Mouse (Mus musculus): ENCODE measurements around the gene Fbxo10. TPM values are rescaled to one million over a fixed set of nuclear protein-coding genes. Genes with fewer than 3 reads are reported as not detected.

Fbxo10 gene
- polyA plus RNA-seq, 1 experiment from 2014 or later = 12.5 TPM

DNA sequence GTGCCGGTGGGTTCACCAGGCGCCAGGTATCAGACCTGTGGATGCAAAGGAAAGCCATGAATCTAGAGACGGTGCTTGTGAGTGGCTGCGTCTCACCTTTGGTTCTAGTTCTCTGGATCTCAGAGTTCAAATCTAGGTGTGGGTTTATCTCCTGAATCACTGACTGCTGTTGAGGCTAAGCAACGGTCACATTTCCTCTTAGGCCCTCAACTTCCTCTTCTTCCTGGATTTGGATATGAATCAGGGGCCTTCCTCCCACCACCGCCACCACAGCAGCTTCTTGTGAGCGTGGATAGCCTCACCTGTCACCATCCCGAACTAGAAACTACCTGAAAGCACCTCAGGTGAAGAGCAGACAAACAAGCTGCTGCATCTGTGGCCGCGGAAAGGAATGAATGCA lies 48.4 kb downstream of the Fbxo10 start:
- peak overlapping the region; percentile 54; the same call in 1 of the 2 replicates for H3K9ac ChIP-seq (ENCODE audit: low read length)
- ATAC-seq (ENCODE audit: insufficient number of reproducible peaks, insufficient read depth, low FRiP score, low read depth) = no peak
- no peaks in the 10 kb centered on the region for H3K27me3 ChIP-seq (ENCODE audit: control insufficient read depth, insufficient read depth, low read length)
- H3K4me1 ChIP-seq (ENCODE audit: control insufficient read depth in 2 of 2, insufficient read depth in 2 of 2, low read length in 2 of 2) = peaks cover 29 to 30% of the 10 kb centered on the region in 2 experiments
- 90% methylated on average over 10 of the region's 10 CpGs for WGBS
- 0 out of 4 replicates have a peak overlapping the region, but pooled peaks of 1 of the 2 experiments have one; percentile 58 for H3K27ac ChIP-seq (replicated peaks in 1 of 2; ENCODE audit: control insufficient read depth in 1 of 2, insufficient read depth in 1 of 2, low read depth in 2 of 2, low read length in 2 of 2)
- no peak overlapping the region for H3K4me2 ChIP-seq (ENCODE audit: low read length)
- H3K4me3 ChIP-seq (ENCODE audit: control insufficient read depth in 1 of 2, insufficient read depth in 1 of 2, low read depth in 1 of 2, low read length in 2 of 2) = no peak overlapping the region
- H3K36me3 ChIP-seq (ENCODE audit: control insufficient read depth, insufficient read depth, low read length) = peaks cover 74% of the 10 kb centered on the region
- H3K9me3 ChIP-seq (ENCODE audit: control insufficient read depth, low read length) = no peaks in the 10 kb centered on the region

DNA sequence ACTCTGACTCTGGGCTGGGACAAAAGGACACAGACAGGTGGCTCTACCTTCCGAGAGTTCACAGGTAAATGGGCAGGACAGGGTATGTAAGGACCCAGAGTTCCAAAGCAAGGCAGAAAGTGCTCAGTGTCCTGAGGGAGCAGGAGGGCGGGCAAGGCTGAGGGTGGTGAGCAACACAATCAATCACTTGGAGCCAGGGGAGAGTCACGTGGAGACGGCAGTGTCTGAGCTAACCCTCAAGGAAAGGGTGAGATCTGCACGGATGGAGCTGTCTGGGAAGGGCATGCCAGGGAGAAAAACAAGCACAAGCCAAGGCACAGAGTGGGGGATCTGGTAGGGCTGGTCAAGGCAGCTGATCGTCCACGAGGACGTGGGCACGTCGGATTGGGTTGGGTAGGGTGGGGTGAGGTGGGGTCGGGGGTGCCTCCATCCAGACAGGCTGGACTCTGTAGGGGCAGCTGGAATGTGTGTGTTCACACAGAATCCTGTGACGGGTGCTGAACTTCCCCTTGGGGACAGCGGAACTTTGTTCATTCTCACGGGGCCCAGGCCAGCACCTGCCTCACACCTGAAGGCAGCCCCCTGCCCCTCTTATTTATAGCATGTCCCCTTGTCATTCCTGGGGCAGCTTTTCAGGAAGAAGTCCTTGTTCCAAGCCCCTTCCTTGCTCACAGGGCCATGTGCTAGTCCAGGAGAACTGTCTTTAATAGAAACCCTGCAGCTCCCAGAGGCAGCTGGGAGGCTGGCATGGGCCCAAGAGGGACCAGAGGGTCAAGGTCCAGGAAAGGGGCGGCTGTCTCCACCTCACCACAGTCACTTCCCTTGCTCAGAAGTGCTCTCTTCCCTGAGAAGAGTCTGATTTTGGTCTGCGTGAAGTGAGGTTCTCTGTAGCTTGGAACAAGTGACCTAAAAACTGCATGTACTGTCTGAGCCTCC lies 49.4 kb downstream of the Fbxo10 start:
- Histone ChIP-seq H3K27me3 (ENCODE audit: control insufficient read depth, insufficient read depth, low read length) (no peaks in the 10 kb centered on the region), H3K4me1 (ENCODE audit: control insufficient read depth in 2 of 2, insufficient read depth in 2 of 2, low read length in 2 of 2) (peaks cover 29 to 30% of the 10 kb centered on the region in 2 experiments), H3K9me3 (ENCODE audit: control insufficient read depth, low read length) (no peaks in the 10 kb centered on the region), H3K27ac (replicated peaks in 1 of 2; ENCODE audit: control insufficient read depth in 1 of 2, insufficient read depth in 1 of 2, low read depth in 2 of 2, low read length in 2 of 2) (peak overlapping the region in 1 of 2 experiments; percentile 58; a peak in 2 of 4 replicates), H3K9ac (ENCODE audit: low read length) (peak overlapping the region; percentile 54), H3K4me2 (ENCODE audit: low read length) (no peak overlapping the region), H3K4me3 (ENCODE audit: control insufficient read depth in 1 of 2, insufficient read depth in 1 of 2, low read depth in 1 of 2, low read length in 2 of 2) (no peak overlapping the region), H3K36me3 (ENCODE audit: control insufficient read depth, insufficient read depth, low read length) (peaks cover 74% of the 10 kb centered on the region)
- ATAC-seq (ENCODE audit: insufficient number of reproducible peaks, insufficient read depth, low FRiP score, low read depth) = no peak
- WGBS = 72% methylated on average over 16 of the region's 16 CpGs

DNA sequence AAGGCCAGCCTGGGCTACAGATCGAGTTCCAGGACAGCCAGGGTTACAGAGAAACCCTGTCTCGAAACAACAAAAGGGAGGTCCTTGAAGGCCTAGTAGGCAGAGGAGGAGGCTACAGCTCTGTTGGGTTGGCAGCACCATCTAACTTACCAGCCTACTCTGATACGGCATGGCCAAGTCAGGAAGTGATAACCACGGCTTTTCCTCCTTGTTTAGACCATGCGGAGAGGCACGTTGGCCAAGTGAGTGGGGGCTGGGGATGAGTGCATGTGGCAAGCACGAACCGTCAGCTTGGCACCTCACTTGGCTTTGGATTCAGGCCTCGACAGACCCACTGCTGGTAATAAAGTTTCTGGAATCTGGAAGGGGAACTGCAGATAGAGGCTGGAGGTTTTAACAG lies 51.8 kb downstream of the Fbxo10 start:
- Histone ChIP-seq H3K36me3 (ENCODE audit: control insufficient read depth, insufficient read depth, low read length) (peaks cover 93% of the 10 kb centered on the region), H3K9ac (ENCODE audit: low read length) (no peak overlapping the region), H3K27me3 (ENCODE audit: control insufficient read depth, insufficient read depth, low read length) (no peaks in the 10 kb centered on the region), H3K27ac (replicated peaks in 1 of 2; ENCODE audit: control insufficient read depth in 1 of 2, insufficient read depth in 1 of 2, low read depth in 2 of 2, low read length in 2 of 2) (no peak overlapping the region), H3K4me2 (ENCODE audit: low read length) (no peak overlapping the region), H3K9me3 (ENCODE audit: control insufficient read depth, low read length) (no peaks in the 10 kb centered on the region), H3K4me3 (ENCODE audit: control insufficient read depth in 1 of 2, insufficient read depth in 1 of 2, low read depth in 1 of 2, low read length in 2 of 2) (no peak overlapping the region), H3K4me1 (ENCODE audit: control insufficient read depth in 2 of 2, insufficient read depth in 2 of 2, low read length in 2 of 2) (peaks cover 27% of the 10 kb centered on the region in 2 experiments)
- whole genome bisulfite sequencing = 82% methylated on average over 9 of the region's 9 CpGs
- no peak for ATAC-seq (ENCODE audit: insufficient number of reproducible peaks, insufficient read depth, low FRiP score, low read depth)

DNA sequence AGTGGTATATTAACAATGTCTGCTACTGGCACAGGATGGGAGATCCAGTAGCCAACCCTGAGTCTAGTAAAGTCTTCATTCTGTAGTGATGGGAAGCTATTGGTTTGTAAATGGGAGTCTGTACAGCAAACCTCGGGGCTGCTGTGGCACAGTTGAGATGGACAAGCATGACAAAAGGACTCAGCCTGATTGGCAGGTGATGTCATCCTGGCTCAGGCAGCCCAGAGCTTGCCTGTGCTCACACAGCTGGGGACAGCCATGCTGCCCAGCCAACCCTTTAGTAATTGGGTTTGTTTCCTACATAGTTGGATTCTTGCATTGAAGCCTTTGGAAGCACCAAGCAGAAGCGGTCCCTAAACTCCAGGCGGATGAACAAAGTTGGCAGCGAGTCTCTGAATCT lies 57.9 kb downstream of the Fbxo10 start:
- Histone ChIP-seq H3K4me1 (ENCODE audit: control insufficient read depth in 2 of 2, insufficient read depth in 2 of 2, low read length in 2 of 2) (no peaks in the 10 kb centered on the region), H3K27me3 (ENCODE audit: control insufficient read depth, insufficient read depth, low read length) (no peaks in the 10 kb centered on the region), H3K9ac (ENCODE audit: low read length) (no peak overlapping the region), H3K9me3 (ENCODE audit: control insufficient read depth, low read length) (no peaks in the 10 kb centered on the region), H3K4me2 (ENCODE audit: low read length) (no peak overlapping the region), H3K27ac (replicated peaks in 1 of 2; ENCODE audit: control insufficient read depth in 1 of 2, insufficient read depth in 1 of 2, low read depth in 2 of 2, low read length in 2 of 2) (no peak overlapping the region), H3K4me3 (ENCODE audit: control insufficient read depth in 1 of 2, insufficient read depth in 1 of 2, low read depth in 1 of 2, low read length in 2 of 2) (no peak overlapping the region), H3K36me3 (ENCODE audit: control insufficient read depth, insufficient read depth, low read length) (peaks cover 92% of the 10 kb centered on the region)
- no peak for ATAC-seq (ENCODE audit: insufficient number of reproducible peaks, insufficient read depth, low FRiP score, low read depth)
- WGBS = 91% methylated on average over 4 of the region's 4 CpGs

DNA sequence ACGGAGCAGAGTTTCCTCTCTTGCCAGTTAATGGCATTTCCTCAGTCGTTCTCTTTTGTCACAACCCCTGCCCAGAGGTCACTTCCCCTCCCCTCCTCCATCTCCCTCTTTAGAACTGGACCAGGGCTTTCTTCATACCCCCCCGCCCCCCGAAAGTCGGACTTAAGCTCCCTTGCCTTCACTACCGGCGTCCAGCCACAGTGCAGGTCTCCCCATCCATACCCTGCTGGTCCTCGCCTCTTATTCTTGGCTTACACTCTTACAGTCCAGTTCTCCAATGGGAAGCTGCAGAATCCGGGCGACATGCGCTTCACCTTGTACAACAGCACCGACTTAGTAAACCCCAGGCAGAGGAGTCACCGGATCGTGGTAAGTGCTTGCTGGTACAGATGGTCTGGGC lies 65.4 kb downstream of the Fbxo10 start:
- under 1% methylated on average over 14 of the region's 14 CpGs for WGBS

DNA sequence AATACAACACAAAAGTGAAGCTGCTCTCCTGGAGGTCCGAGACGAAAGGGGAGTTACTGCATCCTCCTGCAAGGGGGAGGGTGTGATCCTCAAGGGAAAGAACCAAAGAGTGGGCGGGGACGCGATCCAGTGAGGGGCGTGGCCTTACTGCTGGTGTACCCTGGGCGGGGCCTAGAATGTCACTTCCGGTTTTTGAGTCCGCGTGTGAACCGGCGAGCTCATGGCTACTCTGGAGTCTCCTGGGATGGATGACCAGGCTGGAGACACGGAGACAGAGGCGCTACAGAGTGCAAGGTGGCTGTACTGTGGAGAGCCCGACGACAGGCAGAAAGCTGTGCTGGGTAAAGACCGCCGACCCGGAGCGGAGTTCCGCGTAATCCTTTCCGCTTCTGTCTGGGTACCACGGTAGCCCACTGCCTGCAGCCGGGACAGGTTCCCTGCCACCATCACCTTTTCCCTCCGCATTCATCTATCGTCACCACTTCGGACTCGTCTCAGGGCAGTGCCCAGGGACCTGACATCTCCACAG lies 65.9 kb downstream of the Fbxo10 start, which contains the start of gene Polr1e:
Gene Polr1e (plus strand): TSS at position 132 of the 529 bp plus-strand sequence.
- Histone ChIP-seq H3K4me3 (ENCODE audit: control insufficient read depth in 1 of 2, insufficient read depth in 1 of 2, low read depth in 1 of 2, low read length in 2 of 2) (peak within 1 kb of the TSS; percentile 63 to 81), H3K9ac (ENCODE audit: low read length) (peak within 1 kb of the TSS; percentile 85), H3K27ac (replicated peaks in 1 of 2; ENCODE audit: control insufficient read depth in 1 of 2, insufficient read depth in 1 of 2, low read depth in 2 of 2, low read length in 2 of 2) (peak within 1 kb of the TSS in 1 of 2 experiments; percentile 49; a peak in 2 of 4 replicates), H3K4me2 (ENCODE audit: low read length) (peak within 1 kb of the TSS; percentile 93), H3K27me3 (ENCODE audit: control insufficient read depth, insufficient read depth, low read length) (no peaks in the 10 kb centered on the region), H3K36me3 (ENCODE audit: control insufficient read depth, insufficient read depth, low read length) (peaks cover 17% of the 10 kb centered on the region), H3K9me3 (ENCODE audit: control insufficient read depth, low read length) (no peaks in the 10 kb centered on the region), H3K4me1 (ENCODE audit: control insufficient read depth in 2 of 2, insufficient read depth in 2 of 2, low read length in 2 of 2) (peaks cover 7 to 16% of the 10 kb centered on the region in 2 experiments)
- peak; percentile 88 for ATAC-seq (ENCODE audit: insufficient number of reproducible peaks, insufficient read depth, low FRiP score, low read depth)
- 1% methylated on average over 29 of the region's 29 CpGs for WGBS

More for the DNA sequence above, 65.4 kb downstream of the Fbxo10 start:
- peaks cover 22% of the 10 kb centered on the region for H3K36me3 ChIP-seq (ENCODE audit: control insufficient read depth, insufficient read depth, low read length)
- H3K4me1 ChIP-seq (ENCODE audit: control insufficient read depth in 2 of 2, insufficient read depth in 2 of 2, low read length in 2 of 2) = peaks cover 5 to 12% of the 10 kb centered on the region in 2 experiments; a peak in 3 of 4 replicates
- H3K4me3 ChIP-seq (ENCODE audit: control insufficient read depth in 1 of 2, insufficient read depth in 1 of 2, low read depth in 1 of 2, low read length in 2 of 2) = peak overlapping the region; percentile 63 to 81
- no peak for ATAC-seq (ENCODE audit: insufficient number of reproducible peaks, insufficient read depth, low FRiP score, low read depth)
- no peaks in the 10 kb centered on the region for H3K27me3 ChIP-seq (ENCODE audit: control insufficient read depth, insufficient read depth, low read length)
- H3K9me3 ChIP-seq (ENCODE audit: control insufficient read depth, low read length) = no peaks in the 10 kb centered on the region
- peak overlapping the region; percentile 93 for H3K4me2 ChIP-seq (ENCODE audit: low read length)
- H3K27ac ChIP-seq (replicated peaks in 1 of 2; ENCODE audit: control insufficient read depth in 1 of 2, insufficient read depth in 1 of 2, low read depth in 2 of 2, low read length in 2 of 2) = peak overlapping the region in 1 of 2 experiments; percentile 49; a peak in 2 of 4 replicates
- H3K9ac ChIP-seq (ENCODE audit: low read length) = peak overlapping the region; percentile 85

DNA sequence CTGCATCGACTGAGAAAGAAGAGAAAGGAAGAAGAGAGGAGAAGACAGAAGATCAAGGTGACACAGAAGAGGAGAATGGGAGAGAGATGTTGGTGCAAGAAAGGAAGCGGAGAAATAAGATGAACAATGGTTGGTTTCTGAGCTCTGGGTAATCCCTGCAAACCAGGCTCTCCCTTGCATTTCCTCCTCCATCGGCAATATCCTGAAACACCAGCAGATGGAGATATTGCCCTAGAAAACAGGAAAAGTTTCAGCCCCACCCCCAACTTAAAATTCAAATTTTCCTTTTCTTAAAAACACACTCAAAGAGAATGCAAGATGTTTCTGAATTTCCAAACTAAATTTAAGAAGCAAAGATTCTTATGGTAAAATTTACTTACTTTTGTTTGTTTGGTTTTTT lies 68.8 kb downstream of the Fbxo10 start:
- Histone ChIP-seq H3K36me3 (ENCODE audit: control insufficient read depth, insufficient read depth, low read length) (no peaks in the 10 kb centered on the region), H3K4me3 (ENCODE audit: control insufficient read depth in 1 of 2, insufficient read depth in 1 of 2, low read depth in 1 of 2, low read length in 2 of 2) (no peak overlapping the region), H3K27ac (replicated peaks in 1 of 2; ENCODE audit: control insufficient read depth in 1 of 2, insufficient read depth in 1 of 2, low read depth in 2 of 2, low read length in 2 of 2) (no peak overlapping the region), H3K27me3 (ENCODE audit: control insufficient read depth, insufficient read depth, low read length) (no peaks in the 10 kb centered on the region), H3K4me2 (ENCODE audit: low read length) (no peak overlapping the region), H3K4me1 (ENCODE audit: control insufficient read depth in 2 of 2, insufficient read depth in 2 of 2, low read length in 2 of 2) (peaks cover 10 to 24% of the 10 kb centered on the region in 2 experiments), H3K9me3 (ENCODE audit: control insufficient read depth, low read length) (no peaks in the 10 kb centered on the region), H3K9ac (ENCODE audit: low read length) (peak overlapping the region; percentile 25; the same call in 1 of the 2 replicates)
- no peak for ATAC-seq (ENCODE audit: insufficient number of reproducible peaks, insufficient read depth, low FRiP score, low read depth)
- WGBS = 9% methylated on average over 3 of the region's 3 CpGs
